Mouse (Mus musculus) liver, adult 2 months (tissue): ENCODE data around the gene Ezh1. TPM values are rescaled to one million over a fixed set of nuclear protein-coding genes. Genes with fewer than 3 reads are reported as not detected.

ENCODE experiments used
- DNase-seq: peaks from one replicate; pipeline ENCODE4 v3.0.0-alpha.2; 2011; ENCODE audit warnings: low read depth, low spot score; ENCODE audit errors: extremely low read depth
- H3K27ac ChIP-seq: fragments of 200-500 bp; replicated peaks from 2 replicates; pipeline ENCODE4 v1.5.1; 2012; ENCODE audit warnings: low read depth, mild to moderate bottlenecking, control low read depth, inconsistent platforms, low read length; ENCODE audit not compliant: insufficient read depth
- H3K27me3 ChIP-seq: fragments of 200-500 bp; 2 replicates; pipeline ENCODE4 v1.6.1; 2012; ENCODE audit warnings: mild to moderate bottlenecking, moderate library complexity, low read length, inconsistent platforms; ENCODE audit not compliant: control insufficient read depth, insufficient read depth
- H3K36me3 ChIP-seq: fragments of 200-500 bp; 2 replicates; pipeline ENCODE4 v1.6.1; 2012; ENCODE audit warnings: low read length, inconsistent platforms; ENCODE audit not compliant: control insufficient read depth, insufficient read depth
- H3K4me1 ChIP-seq: fragments of 200-500 bp; 2 replicates; pipeline ENCODE4 v1.6.1; 2011; ENCODE audit warnings: low read length; ENCODE audit not compliant: control insufficient read depth, insufficient read depth
- H3K4me3 ChIP-seq: fragments of 200-500 bp; 2 replicates; pipeline ENCODE4 v1.5.1; 2011; ENCODE audit warnings: low read depth, mild to moderate bottlenecking, control low read depth, low read length, moderate library complexity; ENCODE audit not compliant: insufficient read depth
- H3K79me2 ChIP-seq: fragments of 200-500 bp; 2 replicates; pipeline ENCODE4 v1.6.1; 2012; ENCODE audit warnings: inconsistent platforms, mild to moderate bottlenecking, low read length, moderate library complexity; ENCODE audit not compliant: control insufficient read depth, insufficient read depth
- H3K9ac ChIP-seq: fragments of 200-500 bp; 2 replicates; pipeline ENCODE4 v1.6.1; 2012; ENCODE audit warnings: low read depth, mild to moderate bottlenecking, control low read depth, inconsistent platforms, low read length
- CTCF ChIP-seq: fragments of 200-500 bp; IDR thresholded peaks from 2 replicates; pipeline ENCODE4 v1.5.1; 2011; ENCODE audit warnings: low read depth, low read length, control low read depth
- POLR2A ChIP-seq: fragments of 200-500 bp; IDR thresholded peaks from 2 replicates; pipeline ENCODE4 v1.6.1; 2011; ENCODE audit warnings: low read length, control low read depth; ENCODE audit not compliant: insufficient read depth; ENCODE audit errors: extremely low read depth
- WGBS: fragments of 180-500 bp; shearing (Covaris S2); methylation state at CpG from one replicate; pipeline ENCODE4 v1.1.7; 2018; 5-methylcytosine and 5-hydroxymethylcytosine counted together
- polyA plus RNA-seq: library from polyadenylated mRNA; depleted of rRNA; stranded (reverse); fragments of >200 nt; gene quantifications from 2 replicates; pipeline ENCODE4 v1.2.3, GENCODE M21; 2012; rRNA removed
- total RNA-seq: library from RNA; depleted of rRNA; stranded (reverse); fragments of >200 nt; gene quantifications from 2 replicates; pipeline ENCODE4 v1.2.3, GENCODE M21; 2014; rRNA removed

The Ezh1 gene
- total RNA-seq (10.5 and 10.8 TPM in 2 replicates), polyA plus RNA-seq (7.5 and 9.2 TPM in 2 replicates)

- DNase-seq, result peak; percentile 54
- Histone ChIP-seq H3K9ac (peak within 1 kb of the TSS; percentile 96), H3K79me2 (peaks cover 20% of the 10 kb centered on the region), H3K27me3 (no peaks in the 10 kb centered on the region), H3K36me3 (no peaks in the 10 kb centered on the region; the same call in 1 of the 2 replicates), H3K4me1 (peaks cover 5% of the 10 kb centered on the region), H3K27ac (peak within 1 kb of the TSS; percentile 61), H3K4me3 (peak within 1 kb of the TSS; percentile 99)
- TF ChIP-seq POLR2A, result 0 out of 2 replicates have a peak, but pooled peaks have one; percentile 34
- TF ChIP-seq CTCF, result peak; percentile 28
- WGBS, result under 1% methylated on average over 56 of the region's 56 CpGs
These were observed at the start of gene Ezh1 for GRCm38 (mm10) chr11:101226065-101226701. TSS of gene Ezh1 (minus strand) at chr11:101226463.

DNA sequence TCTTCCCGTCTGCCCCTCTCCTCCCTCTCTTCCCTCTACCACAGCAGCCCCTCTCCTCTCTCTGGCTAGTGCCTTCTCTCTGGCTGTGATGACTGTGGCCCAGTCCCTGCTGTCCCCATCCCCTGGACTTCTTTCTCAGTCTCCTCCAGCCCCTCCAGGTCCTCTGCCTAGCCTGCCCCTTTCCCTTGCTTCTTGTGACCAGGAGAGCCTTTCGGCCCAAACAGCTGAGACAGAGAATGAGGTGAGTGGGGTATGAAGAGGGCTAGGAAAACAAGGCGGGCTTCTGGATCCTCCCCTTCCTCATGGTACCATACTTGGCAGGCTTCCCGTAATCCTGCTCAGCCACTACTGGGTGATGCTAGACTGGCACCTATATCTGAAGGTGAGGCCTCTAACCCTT lies 49.0 kb upstream of the Ezh1 start:
- Histone ChIP-seq H3K4me1 (peaks cover 9% of the 10 kb centered on the region), H3K4me3 (no peak overlapping the region), H3K36me3 (no peaks in the 10 kb centered on the region), H3K79me2 (no peaks in the 10 kb centered on the region), H3K27me3 (no peaks in the 10 kb centered on the region), H3K27ac (no peak overlapping the region), H3K9ac (no peak overlapping the region)
- WGBS, result 87% methylated on average over 4 of the region's 4 CpGs
- DNase-seq, result no peak
- TF ChIP-seq CTCF (no peak), POLR2A (no peak)

GRCm38 (mm10) chr11:101272446-101272845 lies 46.2 kb upstream of the Ezh1 start:
- no peak for DNase-seq
- TF ChIP-seq CTCF (no peak), POLR2A (no peak)
- Histone ChIP-seq H3K27ac (no peak overlapping the region), H3K27me3 (no peaks in the 10 kb centered on the region), H3K4me1 (peaks cover 4% of the 10 kb centered on the region), H3K79me2 (no peaks in the 10 kb centered on the region), H3K9ac (no peak overlapping the region), H3K4me3 (no peak overlapping the region), H3K36me3 (no peaks in the 10 kb centered on the region)
- 88% methylated on average over 3 of the region's 3 CpGs for WGBS

- Histone ChIP-seq H3K4me1 (no peaks in the 10 kb centered on the region), H3K27ac (no peak overlapping the region), H3K36me3 (no peaks in the 10 kb centered on the region), H3K27me3 (no peaks in the 10 kb centered on the region), H3K9ac (no peak overlapping the region), H3K79me2 (no peaks in the 10 kb centered on the region), H3K4me3 (no peak overlapping the region)
- WGBS, result 36% methylated on average over 10 of the region's 10 CpGs
- no peak for TF ChIP-seq CTCF
- TF ChIP-seq POLR2A, result no peak
- no peak for DNase-seq
These were observed 43.4 kb upstream of the Ezh1 start for GRCm38 (mm10) chr11:101269577-101270116.

GRCm38 (mm10) chr11:101265906-101266305 lies 39.6 kb upstream of the Ezh1 start:
- TF ChIP-seq POLR2A (no peak), CTCF (no peak)

DNA sequence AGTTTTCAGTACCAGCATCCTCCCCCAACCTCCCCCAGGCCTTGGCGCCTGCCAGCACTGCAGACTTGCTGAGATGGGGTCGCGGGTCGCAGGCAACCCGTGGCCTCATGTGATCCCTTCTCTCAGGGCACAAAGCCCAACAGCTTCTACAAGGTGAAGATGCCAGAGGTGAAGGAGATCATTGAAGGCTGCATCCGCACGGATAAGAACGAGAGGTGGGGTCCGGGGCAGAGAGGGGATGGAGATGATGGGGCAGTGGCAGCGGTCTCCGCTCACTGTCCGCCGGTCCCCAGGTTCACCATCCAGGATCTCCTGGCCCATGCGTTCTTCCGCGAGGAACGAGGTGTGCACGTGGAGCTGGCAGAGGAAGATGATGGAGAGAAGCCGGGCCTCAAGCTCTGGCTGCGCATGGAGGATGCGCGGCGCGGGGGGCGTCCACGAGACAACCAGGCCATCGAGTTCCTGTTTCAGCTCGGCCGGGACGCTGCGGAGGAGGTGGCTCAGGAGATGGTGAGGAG lies 38.8 kb upstream of the Ezh1 start:
- H3K9ac ChIP-seq, result no peak overlapping the region
- no peaks in the 10 kb centered on the region for H3K36me3 ChIP-seq
- H3K79me2 ChIP-seq, result no peaks in the 10 kb centered on the region
- H3K4me3 ChIP-seq, result no peak overlapping the region
- 63% methylated on average over 31 of the region's 31 CpGs for WGBS
- H3K27me3 ChIP-seq, result no peaks in the 10 kb centered on the region
- peaks cover 8% of the 10 kb centered on the region; the same call in 1 of the 2 replicates for H3K4me1 ChIP-seq
- no peak for TF ChIP-seq CTCF
- no peak for TF ChIP-seq POLR2A
- H3K27ac ChIP-seq, result no peak overlapping the region
- no peak for DNase-seq

More at GRCm38 (mm10) chr11:101265906-101266305, 39.6 kb upstream of the Ezh1 start:
- WGBS, result 80% methylated on average over 6 of the region's 6 CpGs
- peaks cover 6% of the 10 kb centered on the region; the same call in 1 of the 2 replicates for H3K4me1 ChIP-seq
- no peak for DNase-seq
- no peaks in the 10 kb centered on the region for H3K79me2 ChIP-seq
- H3K36me3 ChIP-seq, result no peaks in the 10 kb centered on the region
- no peaks in the 10 kb centered on the region for H3K27me3 ChIP-seq
- H3K27ac ChIP-seq, result no peak overlapping the region
- no peak overlapping the region for H3K4me3 ChIP-seq
- H3K9ac ChIP-seq, result no peak overlapping the region
